Mouse (Mus musculus) retina, adult 2 months (tissue): ENCODE data around the gene Eif4enif1.
A peak's percentile ranks its signal among the peaks of the same experiment; 100 is the strongest.

Experiments used
- DNase-seq: peaks from one replicate; pipeline ENCODE4 v3.0.0-alpha.2; 2012; ENCODE audit warnings: low read depth, low spot score

Eif4enif1 gene

GRCm38 (mm10) chr11:3266079-3266685, 64.0 kb downstream of the Eif4enif1 start, which contains the start of gene Drg1:
TSS of gene Drg1 (minus strand) at chr11:3266415.
- DNase-seq: peak; percentile 84

GRCm38 (mm10) chr11:3267133-3267532, 64.9 kb downstream of the Eif4enif1 start:
- no peak for DNase-seq

GRCm38 (mm10) chr11:3269241-3269640, 67.0 kb downstream of the Eif4enif1 start:
- DNase-seq: no peak

GRCm38 (mm10) chr11:3278351-3278750, 76.2 kb downstream of the Eif4enif1 start:
- no peak for DNase-seq

GRCm38 (mm10) chr11:3279729-3280128, 77.5 kb downstream of the Eif4enif1 start:
- DNase-seq: no peak

GRCm38 (mm10) chr11:3282887-3283286, 80.7 kb downstream of the Eif4enif1 start:
- no peak for DNase-seq

- no peak for DNase-seq
Measured at GRCm38 (mm10) chr11:3283645-3284044, 81.5 kb downstream of the Eif4enif1 start.

- DNase-seq: no peak
Measured at GRCm38 (mm10) chr11:3285940-3286339, 83.7 kb downstream of the Eif4enif1 start.

- no peak for DNase-seq
Measured at GRCm38 (mm10) chr11:3287131-3287530, 84.9 kb downstream of the Eif4enif1 start.

GRCm38 (mm10) chr11:3287921-3288320, 85.7 kb downstream of the Eif4enif1 start:
- no peak for DNase-seq

GRCm38 (mm10) chr11:3288521-3289301, 86.5 kb downstream of the Eif4enif1 start, which contains the start of gene Patz1:
TSS of gene Patz1 (plus strand) at chr11:3288874.
- DNase-seq: no peak

GRCm38 (mm10) chr11:3289302-3289802, 87.2 kb downstream of the Eif4enif1 start:
- DNase-seq: peak; percentile 68

- DNase-seq: peak; percentile 82
Measured at GRCm38 (mm10) chr11:3289803-3290639, 87.8 kb downstream of the Eif4enif1 start.

GRCm38 (mm10) chr11:3290640-3291310, 88.6 kb downstream of the Eif4enif1 start:
- no peak for DNase-seq

- DNase-seq: no peak
Measured at GRCm38 (mm10) chr11:3291311-3292061, 89.3 kb downstream of the Eif4enif1 start.

GRCm38 (mm10) chr11:3292062-3292421, 89.8 kb downstream of the Eif4enif1 start:
- DNase-seq: no peak

GRCm38 (mm10) chr11:3292711-3293249, 90.6 kb downstream of the Eif4enif1 start:
- no peak for DNase-seq

GRCm38 (mm10) chr11:3293361-3293760, 91.2 kb downstream of the Eif4enif1 start:
- DNase-seq: no peak
